Mouse (Mus musculus): Measurements from ENCODE around the gene Olfr1411. TPM values are rescaled to one million over a fixed set of nuclear protein-coding genes. Genes with fewer than 3 reads are reported as not detected.

The Olfr1411 gene
- total and polyA plus RNA-seq, 3 experiments: not detected

- Histone ChIP-seq H3K9me3 (replicated peaks; ENCODE audit: insufficient read depth, low read length) (no peaks in the 10 kb centered on the region), H3K36me3 (ENCODE audit: control insufficient read depth in 1 of 2, insufficient read depth in 2 of 2, low read length in 2 of 2) (peaks cover 2 to 14% of the 10 kb centered on the region in 2 experiments; a peak in 3 of 4 replicates), H3K27me3 (ENCODE audit: control insufficient read depth in 1 of 2, insufficient read depth in 2 of 2, low read length in 2 of 2) (no peaks in the 10 kb centered on the region), H3K27ac (ENCODE audit: control insufficient read depth, low read depth, low read length) (no peak overlapping the region), H3K79me2 (ENCODE audit: control insufficient read depth, insufficient read depth, low read length, poor library complexity) (peaks cover 30% of the 10 kb centered on the region), H3K4me1 (ENCODE audit: control insufficient read depth in 1 of 2, insufficient read depth in 2 of 2, low read length in 2 of 2) (peaks cover 0 to 18% of the 10 kb centered on the region in 2 experiments; a peak in 3 of 4 replicates), H3K4me3 (ENCODE audit: control insufficient read depth in 1 of 2, insufficient read depth in 1 of 2, low read depth in 2 of 2, low read length in 2 of 2) (no peak overlapping the region), H3K9ac (ENCODE audit: control insufficient read depth, low read depth, low read length, poor library complexity, severe bottlenecking) (no peak overlapping the region)
- no peak for DNase-seq (ENCODE audit: low read depth, low spot score)
- TF ChIP-seq TCF12 (IDR thresholded peaks at IDR 0.05; ENCODE audit: low read depth, low read length): no peak
- no peak for TF ChIP-seq NELFE (IDR thresholded peaks at IDR 0.05; ENCODE audit: low read depth, low read length)
- no peak for TF ChIP-seq MAFK (IDR thresholded peaks at IDR 0.05; ENCODE audit: borderline replicate concordance, low read depth, low read length)
- TF ChIP-seq POLR2A (IDR thresholded peaks at IDR 0.05; ENCODE audit: control insufficient read depth in 1 of 2, insufficient read depth in 1 of 2, low read depth in 1 of 2, low read length in 2 of 2, poor library complexity in 1 of 2): no peak
- TF ChIP-seq UBTF (IDR thresholded peaks at IDR 0.05; ENCODE audit: borderline replicate concordance, insufficient read depth, low read depth, low read length): no peak
- TF ChIP-seq POLR2AphosphoS5 (IDR thresholded peaks at IDR 0.05; ENCODE audit: borderline replicate concordance, low read depth, low read length): no peak
- TF ChIP-seq MYC (IDR thresholded peaks at IDR 0.05; ENCODE audit: low read depth, low read length): no peak
- no peak for TF ChIP-seq ZKSCAN1 (IDR thresholded peaks at IDR 0.05; ENCODE audit: low read depth, low read length)
- TF ChIP-seq TAL1 (IDR thresholded peaks at IDR 0.05; ENCODE audit: low read length): no peak
- TF ChIP-seq NRF1 (IDR thresholded peaks at IDR 0.05; ENCODE audit: insufficient read depth, low read depth, low read length, poor library complexity, severe bottlenecking): no peak
- TF ChIP-seq KAT2A (conservative IDR thresholded peaks at IDR 0.05; ENCODE audit: low read depth, low read length): no peak
- TF ChIP-seq GATA1 (IDR thresholded peaks at IDR 0.05; ENCODE audit: low read depth, low read length): no peak
- no peak for TF ChIP-seq CHD1 (IDR thresholded peaks at IDR 0.05; ENCODE audit: low read depth, low read length)
- TF ChIP-seq RCOR1 (IDR thresholded peaks at IDR 0.05; ENCODE audit: low read depth, low read length): no peak
- TF ChIP-seq EP300 (IDR thresholded peaks at IDR 0.05; ENCODE audit: low read depth in 1 of 2, low read length in 2 of 2): no peak
Observed at GRCm38 (mm10) chr1:92638736-92639135, 44.5 kb downstream of the Olfr1411 start.

- Histone ChIP-seq H3K4me1 (ENCODE audit: control insufficient read depth in 1 of 2, insufficient read depth in 2 of 2, low read length in 2 of 2) (peaks cover 0 to 18% of the 10 kb centered on the region in 2 experiments; a peak in 3 of 4 replicates), H3K36me3 (ENCODE audit: control insufficient read depth in 1 of 2, insufficient read depth in 2 of 2, low read length in 2 of 2) (peaks cover 2 to 14% of the 10 kb centered on the region in 2 experiments; a peak in 3 of 4 replicates), H3K27me3 (ENCODE audit: control insufficient read depth in 1 of 2, insufficient read depth in 2 of 2, low read length in 2 of 2) (no peaks in the 10 kb centered on the region), H3K27ac (ENCODE audit: control insufficient read depth, low read depth, low read length) (no peak overlapping the region), H3K9me3 (replicated peaks; ENCODE audit: insufficient read depth, low read length) (no peaks in the 10 kb centered on the region), H3K9ac (ENCODE audit: control insufficient read depth, low read depth, low read length, poor library complexity, severe bottlenecking) (peak overlapping the region; percentile 82), H3K79me2 (ENCODE audit: control insufficient read depth, insufficient read depth, low read length, poor library complexity) (peaks cover 30% of the 10 kb centered on the region), H3K4me3 (ENCODE audit: control insufficient read depth in 1 of 2, insufficient read depth in 1 of 2, low read depth in 2 of 2, low read length in 2 of 2) (peak overlapping the region; percentile 73 to 81)
- no peak for TF ChIP-seq MYC (IDR thresholded peaks at IDR 0.05; ENCODE audit: low read depth, low read length)
- TF ChIP-seq ZKSCAN1 (IDR thresholded peaks at IDR 0.05; ENCODE audit: low read depth, low read length): no peak
- TF ChIP-seq JUND (IDR thresholded peaks at IDR 0.05; ENCODE audit: low read depth, low read length): no peak
- no peak for TF ChIP-seq GABPA (IDR thresholded peaks at IDR 0.05; ENCODE audit: low read depth, low read length)
- no peak for TF ChIP-seq E2F4 (IDR thresholded peaks at IDR 0.05; ENCODE audit: borderline replicate concordance, low read depth, low read length)
- no peak for TF ChIP-seq MYB (IDR thresholded peaks at IDR 0.05; ENCODE audit: low read depth, low read length)
- no peak for TF ChIP-seq UBTF (IDR thresholded peaks at IDR 0.05; ENCODE audit: borderline replicate concordance, insufficient read depth, low read depth, low read length)
- no peak for TF ChIP-seq CTCF (IDR thresholded peaks at IDR 0.05 in 2 of 3, conservative IDR thresholded peaks at IDR 0.05 in 1 of 3; ENCODE audit: control insufficient read depth in 1 of 3, insufficient read depth in 1 of 3, low read depth in 2 of 3, low read length in 3 of 3, poor library complexity in 1 of 3, severe bottlenecking in 1 of 3)
- no peak for TF ChIP-seq USF1 (IDR thresholded peaks at IDR 0.05; ENCODE audit: low read depth, low read length)
- TF ChIP-seq ZC3H11A (IDR thresholded peaks at IDR 0.05; ENCODE audit: low read depth, low read length): no peak
- TF ChIP-seq POLR2AphosphoS2 (IDR thresholded peaks at IDR 0.05; ENCODE audit: low read length): no peak
- no peak for TF ChIP-seq GATA1 (IDR thresholded peaks at IDR 0.05; ENCODE audit: low read depth, low read length)
- no peak for TF ChIP-seq TAL1 (IDR thresholded peaks at IDR 0.05; ENCODE audit: low read length)
- TF ChIP-seq EP300 (IDR thresholded peaks at IDR 0.05; ENCODE audit: low read depth in 1 of 2, low read length in 2 of 2): no peak
- peak; percentile 38 for DNase-seq (ENCODE audit: low read depth, low spot score)
Observed at GRCm38 (mm10) chr1:92640393-92640792, 46.2 kb downstream of the Olfr1411 start.
